Comparison of ENCODE assay signal across 38 mouse cellular contexts in the genomic region with DNA sequence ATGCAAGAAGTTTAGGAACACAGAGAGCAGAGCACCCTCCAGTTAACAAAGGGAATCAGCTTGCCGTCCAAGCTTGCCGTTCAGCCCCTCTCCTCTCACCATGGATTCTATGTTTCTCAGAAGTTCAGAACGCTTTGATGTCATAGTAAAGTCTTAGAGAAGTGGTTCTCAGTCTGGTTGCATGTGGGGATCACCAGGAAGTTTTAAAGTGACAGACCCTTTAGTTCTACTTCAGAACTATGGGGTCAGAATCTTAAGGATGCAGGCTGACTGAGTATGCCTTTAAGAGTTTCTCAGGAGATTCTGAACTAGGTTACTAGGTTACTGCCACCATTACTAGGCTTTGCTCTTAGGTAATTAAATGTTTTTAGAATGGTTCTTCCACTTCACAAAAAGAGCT. TPM values are rescaled to one million over a fixed set of nuclear protein-coding genes. Genes with fewer than 3 reads are reported as not detected.
"Had no signal": no experiment of that assay in that cellular context is flagged by ENCODE, and none has a peak within 500 bp of the region (broad histone marks: within the 10 kb centered on the region; RNA-seq: fewer than 3 reads in every experiment).

TSS of gene Gtsf2 (minus strand) at position 101 of the 400 bp plus-strand sequence.

- H3K9ac ChIP-seq: limb, embryonic 12.5 days; limb, embryonic 13.5 days; limb, embryonic 15.5 days; liver, embryonic 12.5 days; liver, embryonic 13.5 days; liver, embryonic 14.5 days; liver, embryonic 15.5 days; liver, postnatal 0 days; lung, embryonic 14.5 days; lung, embryonic 15.5 days; midbrain, embryonic 12.5 days; midbrain, embryonic 13.5 days; midbrain, embryonic 15.5 days had no signal

- H3K4me2 ChIP-seq: limb, embryonic 12.5 days; limb, embryonic 13.5 days; limb, embryonic 15.5 days; liver, embryonic 11.5 days; liver, embryonic 12.5 days; liver, embryonic 13.5 days; liver, embryonic 15.5 days; lung, embryonic 14.5 days; lung, embryonic 15.5 days; midbrain, embryonic 11.5 days; midbrain, embryonic 12.5 days; midbrain, embryonic 13.5 days; midbrain, embryonic 15.5 days had no signal

- H3K27me3 ChIP-seq: limb, embryonic 12.5 days; limb, embryonic 13.5 days; limb, embryonic 15.5 days; liver, embryonic 12.5 days; liver, embryonic 13.5 days; liver, embryonic 15.5 days; lung, embryonic 15.5 days; midbrain, embryonic 12.5 days; midbrain, embryonic 13.5 days; midbrain, embryonic 15.5 days had no signal

- DNase-seq: left cerebral cortex, postnatal 4 days; liver; liver, embryonic 13.5 days; liver, postnatal 0 days; lung, adult 18-20 months; lung, adult 2 months; lung, embryonic 14.5 days; lung, postnatal 10 days; lung, postnatal 14 days; lung, postnatal 36 days; lung, postnatal 4 days; midbrain, embryonic 14.5 days had no signal

- H3K27ac ChIP-seq: left cerebral cortex, adult 2 months; limb, embryonic 10.5 days; limb, embryonic 12.5 days; limb, embryonic 13.5 days; limb, embryonic 15.5 days; liver, embryonic 12.5 days; liver, embryonic 13.5 days; liver, embryonic 14.5 days; liver, embryonic 15.5 days; lung, embryonic 15.5 days; macrophage; midbrain, embryonic 10.5 days; midbrain, embryonic 12.5 days; midbrain, embryonic 13.5 days; midbrain, embryonic 15.5 days had no signal

- ATAC-seq: liver, embryonic 12.5 days; liver, postnatal 0 days; lung, postnatal 0 days; midbrain, embryonic 13.5 days; midbrain, embryonic 15.5 days; midbrain, embryonic 16.5 days had no signal

- H3K9me3 ChIP-seq: limb, embryonic 10.5 days; limb, embryonic 12.5 days; limb, embryonic 13.5 days; limb, embryonic 15.5 days; liver, embryonic 12.5 days; liver, embryonic 13.5 days; liver, embryonic 15.5 days; lung, embryonic 15.5 days; midbrain, embryonic 10.5 days; midbrain, embryonic 12.5 days; midbrain, embryonic 13.5 days; midbrain, embryonic 15.5 days had no signal

- H3K4me1 ChIP-seq: limb, embryonic 10.5 days; limb, embryonic 12.5 days; limb, embryonic 13.5 days; limb, embryonic 15.5 days; liver, embryonic 12.5 days; liver, embryonic 15.5 days; lung, embryonic 15.5 days; midbrain, embryonic 10.5 days; midbrain, embryonic 12.5 days; midbrain, embryonic 13.5 days; midbrain, embryonic 15.5 days had no signal

- H3K36me3 ChIP-seq: limb, embryonic 10.5 days; limb, embryonic 12.5 days; limb, embryonic 13.5 days; limb, embryonic 15.5 days; liver, embryonic 12.5 days; liver, embryonic 13.5 days; liver, embryonic 15.5 days; lung, embryonic 15.5 days; midbrain, embryonic 10.5 days; midbrain, embryonic 12.5 days; midbrain, embryonic 13.5 days; midbrain, embryonic 15.5 days had no signal

- H3K4me3 ChIP-seq: left cerebral cortex, adult 2 months; limb, embryonic 10.5 days; limb, embryonic 12.5 days; limb, embryonic 13.5 days; limb, embryonic 15.5 days; liver, embryonic 12.5 days; liver, embryonic 13.5 days; liver, embryonic 15.5 days; lung, embryonic 15.5 days; megakaryocyte, embryonic 14.5 days; midbrain, embryonic 10.5 days; midbrain, embryonic 12.5 days; midbrain, embryonic 13.5 days; midbrain, embryonic 15.5 days; myocyte had no signal

RNA-seq across cellular contexts. Expression of gene Gtsf2, which starts in this region (rescaled TPM):
- polyA plus RNA-seq: limb, embryonic 10.5 days; limb, embryonic 11.5 days; limb, embryonic 12.5 days; limb, embryonic 13.5 days; limb, embryonic 14.5 days; limb, embryonic 15.5 days; liver, adult 2 months; liver, embryonic 11.5 days; liver, embryonic 12.5 days; liver, embryonic 13.5 days; liver, embryonic 14.5 days; liver, embryonic 15.5 days; liver, embryonic 16.5 days; liver, postnatal 0 days; lung, adult 2 months; lung, embryonic 14.5 days; lung, embryonic 15.5 days; lung, embryonic 16.5 days; lung, postnatal 0 days; macrophage; midbrain, embryonic 11.5 days; midbrain, embryonic 12.5 days; midbrain, embryonic 13.5 days; midbrain, embryonic 14.5 days; midbrain, embryonic 15.5 days; midbrain, embryonic 16.5 days; midbrain, postnatal 0 days; myocyte had no signal
